Mouse (Mus musculus) cerebellum, adult 2 months (tissue): ENCODE measurements around the gene Siva1.

ENCODE experiments used
- CTCF ChIP-seq: fragments of 200-500 bp; IDR thresholded peaks from 2 replicates; pipeline ENCODE4 v1.5.1; 2011; ENCODE audit warnings: low read depth, mild to moderate bottlenecking, control low read depth, low read length, moderate library complexity, borderline replicate concordance; ENCODE audit not compliant: insufficient read depth
- POLR2A ChIP-seq: fragments of 200-500 bp; IDR thresholded peaks from 2 replicates; pipeline ENCODE4 v1.6.1; 2011; ENCODE audit warnings: low read length, control low read depth, borderline replicate concordance; ENCODE audit not compliant: insufficient read depth

DNA sequence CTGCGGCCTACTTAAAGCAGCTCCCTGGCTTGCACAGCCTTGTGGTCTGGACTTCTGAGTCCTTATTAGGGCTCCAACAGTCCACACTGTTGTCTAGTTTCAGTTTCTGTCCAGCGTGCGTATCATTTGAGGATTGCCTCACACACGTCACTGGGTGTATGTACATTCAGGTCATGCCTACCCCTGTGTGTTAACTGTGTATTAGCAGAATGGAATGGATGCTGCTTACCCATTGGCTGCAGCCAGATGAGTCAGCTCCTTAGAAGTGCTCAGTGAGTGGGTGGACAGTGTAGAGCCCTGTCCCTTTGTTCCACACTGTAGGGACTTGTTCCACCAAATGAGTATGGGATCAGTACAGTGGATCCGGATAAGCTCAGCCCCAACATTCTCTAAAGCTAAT lies 3.6 kb downstream of the Siva1 start:
- TF ChIP-seq POLR2A (no peak), CTCF (no peak)
